Mouse (Mus musculus) intestine, embryonic 16.5 days (tissue): ENCODE measurements around the gene Grid2. TPM values are rescaled to one million over a fixed set of nuclear protein-coding genes. Genes with fewer than 3 reads are reported as not detected.

Experiments used
- ATAC-seq: fragments of 200-750 bp; cut with Nextera tagmentation; 2 replicates; pipeline ENCODE4 v1.8.0; 2017; ENCODE audit warnings: moderate TSS enrichment, moderate library complexity
- H3K27ac ChIP-seq: fragments of 300-500 bp; sonication (generic); 2 replicates; pipeline ENCODE4 v1.5.1; 2014; ENCODE audit warnings: mild to moderate bottlenecking, low read length
- H3K27me3 ChIP-seq: fragments of 300-500 bp; sonication (generic); replicated peaks from 2 replicates; pipeline ENCODE4 v1.6.1; 2014; ENCODE audit warnings: low read length, control low read depth, mixed read lengths; ENCODE audit not compliant: control insufficient read depth, insufficient read depth
- H3K36me3 ChIP-seq: fragments of 300-500 bp; sonication (generic); 2 replicates; pipeline ENCODE4 v1.6.1; 2014; ENCODE audit warnings: low read length, control low read depth; ENCODE audit not compliant: control insufficient read depth, insufficient read depth
- H3K4me1 ChIP-seq: fragments of 300-500 bp; sonication (generic); 2 replicates; pipeline ENCODE4 v1.6.1; 2014; ENCODE audit warnings: low read length, control low read depth, mixed read lengths; ENCODE audit not compliant: control insufficient read depth, insufficient read depth
- H3K4me2 ChIP-seq: fragments of 300-500 bp; sonication (generic); 2 replicates; pipeline ENCODE4 v1.6.1; 2014; ENCODE audit warnings: low read depth, low read length, control low read depth
- H3K4me3 ChIP-seq: fragments of 300-500 bp; sonication (generic); 2 replicates; pipeline ENCODE4 v1.5.1; 2014; ENCODE audit warnings: mild to moderate bottlenecking, low read length
- H3K9ac ChIP-seq: fragments of 300-500 bp; sonication (generic); 2 replicates; pipeline ENCODE4 v1.6.1; 2014; ENCODE audit warnings: low read depth, low read length
- H3K9me3 ChIP-seq: fragments of 300-500 bp; sonication (generic); 2 replicates; pipeline ENCODE4 v1.6.1; 2016; ENCODE audit warnings: low read length, control low read depth; ENCODE audit not compliant: control insufficient read depth
- WGBS: fragments of 180-500 bp; shearing (Covaris S2); extraction: QIAGEN DNeasy Blood & Tissue Kit; methylation state at CpG from one replicate; pipeline ENCODE4 v1.1.7; 2014; 5-methylcytosine and 5-hydroxymethylcytosine counted together
- polyA plus RNA-seq: library from polyadenylated mRNA; unstranded; fragments of >200 nt; fragmentation: Nextera tagmentation; extraction: Ambion mirVana; gene quantifications from 2 replicates; pipeline ENCODE4 v1.2.1, GENCODE M21; 2015

The Grid2 gene
- polyA plus RNA-seq, 1 experiment from 2014 or later = 0.43 TPM

- Histone ChIP-seq H3K4me1 (no peaks in the 10 kb centered on the region), H3K27me3 (no peaks in the 10 kb centered on the region)
These were observed 539.0 kb downstream of the Grid2 start for GRCm38 (mm10) chr6:63794679-63795078.

DNA sequence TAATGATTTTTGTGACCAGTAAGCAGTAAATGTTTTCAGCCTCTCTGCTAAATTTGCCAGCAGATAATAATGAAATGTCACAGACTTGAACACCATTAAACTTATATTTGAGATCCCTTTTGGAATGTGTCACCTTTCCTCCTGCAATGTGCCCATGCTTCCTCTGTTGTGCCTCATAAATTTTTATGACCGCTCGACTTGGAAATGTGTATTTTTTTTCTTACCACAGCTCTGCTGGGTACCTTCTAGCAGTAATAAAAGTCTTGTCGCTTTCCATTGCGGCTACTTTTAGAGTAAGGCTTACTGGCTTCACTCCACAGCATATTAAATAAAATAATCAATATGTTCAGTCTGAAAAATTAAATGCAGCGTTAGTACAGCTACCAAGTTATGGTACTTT lies 564.6 kb downstream of the Grid2 start:
- no peaks in the 10 kb centered on the region for H3K27me3 ChIP-seq
- H3K4me2 ChIP-seq = no peak overlapping the region
- no peak overlapping the region for H3K27ac ChIP-seq
- ATAC-seq = no peak
- no peaks in the 10 kb centered on the region for H3K4me1 ChIP-seq
- no peaks in the 10 kb centered on the region for H3K36me3 ChIP-seq
- no peaks in the 10 kb centered on the region for H3K9me3 ChIP-seq
- H3K9ac ChIP-seq = no peak overlapping the region
- 53% methylated on average over 5 of the region's 5 CpGs for WGBS
- no peak overlapping the region for H3K4me3 ChIP-seq

More at GRCm38 (mm10) chr6:63794679-63795078, 539.0 kb downstream of the Grid2 start:
- Histone ChIP-seq H3K27ac (no peak overlapping the region), H3K4me2 (no peak overlapping the region), H3K4me3 (no peak overlapping the region), H3K36me3 (no peaks in the 10 kb centered on the region), H3K9ac (no peak overlapping the region), H3K9me3 (no peaks in the 10 kb centered on the region)
- ATAC-seq = no peak

DNA sequence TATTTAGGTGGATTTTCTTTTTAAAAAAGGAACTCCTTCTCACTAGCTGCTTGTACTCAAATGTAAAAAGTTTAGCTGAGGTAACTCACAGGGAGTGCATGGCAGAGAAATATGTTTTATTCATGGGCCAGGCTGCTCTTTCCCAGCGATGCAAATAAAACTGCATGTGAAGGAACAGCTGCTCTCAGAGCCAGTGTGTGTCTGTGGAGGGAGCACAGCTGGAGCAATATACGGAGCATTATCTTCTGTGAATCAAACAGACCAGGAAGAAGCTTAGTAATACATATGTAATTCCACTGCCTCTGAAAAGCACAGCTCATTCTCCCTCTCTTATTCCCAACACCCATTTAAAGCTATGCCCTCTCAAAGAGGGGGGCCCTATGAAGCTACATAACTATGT lies 607.0 kb downstream of the Grid2 start:
- H3K9me3 ChIP-seq = no peaks in the 10 kb centered on the region
- no peak overlapping the region for H3K27ac ChIP-seq
- H3K4me1 ChIP-seq = no peaks in the 10 kb centered on the region
- H3K4me3 ChIP-seq = no peak overlapping the region
- no peak overlapping the region for H3K9ac ChIP-seq
- WGBS = 19% methylated on average over 2 of the region's 2 CpGs
- ATAC-seq = no peak
- H3K27me3 ChIP-seq = no peaks in the 10 kb centered on the region
- no peaks in the 10 kb centered on the region for H3K36me3 ChIP-seq
- no peak overlapping the region for H3K4me2 ChIP-seq

DNA sequence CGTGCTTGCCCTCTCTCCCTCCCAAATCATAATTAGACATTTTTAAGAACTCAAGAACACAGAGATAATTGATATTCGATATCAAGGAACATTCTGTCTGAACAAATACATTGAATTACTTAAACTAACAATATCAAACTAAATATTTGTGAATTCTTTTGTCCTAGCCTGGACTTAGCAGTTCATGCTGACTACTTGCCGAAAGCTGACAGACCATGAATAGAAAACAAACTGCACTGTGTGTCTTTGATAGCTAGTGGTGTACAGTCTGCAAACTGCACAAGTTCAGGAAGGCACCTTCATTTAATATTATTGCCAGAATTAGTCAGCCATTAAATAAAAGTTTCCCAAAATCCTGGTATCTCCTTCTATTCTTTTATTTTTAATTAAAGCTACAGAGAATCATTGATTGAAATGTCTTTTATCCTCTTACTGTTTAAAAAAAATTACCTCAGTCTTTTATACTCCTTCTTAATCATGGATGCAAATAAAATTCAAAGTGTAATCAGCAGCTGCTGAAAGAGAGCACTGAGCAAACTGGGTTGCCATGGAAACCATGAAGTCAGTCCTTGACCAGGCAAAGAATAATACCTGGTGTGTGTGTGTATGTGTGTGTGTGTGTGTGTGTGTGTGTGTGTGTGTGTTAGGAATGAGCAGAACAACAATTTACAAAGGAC lies 621.5 kb downstream of the Grid2 start:
- H3K36me3 ChIP-seq = no peaks in the 10 kb centered on the region
- no peak overlapping the region for H3K4me3 ChIP-seq
- no peaks in the 10 kb centered on the region for H3K9me3 ChIP-seq
- no peak overlapping the region for H3K27ac ChIP-seq
- no peak overlapping the region for H3K4me2 ChIP-seq
- ATAC-seq = no peak
- H3K27me3 ChIP-seq = no peaks in the 10 kb centered on the region
- 65% methylated on average over 3 of the region's 3 CpGs for WGBS
- H3K4me1 ChIP-seq = no peaks in the 10 kb centered on the region
- no peak overlapping the region for H3K9ac ChIP-seq

DNA sequence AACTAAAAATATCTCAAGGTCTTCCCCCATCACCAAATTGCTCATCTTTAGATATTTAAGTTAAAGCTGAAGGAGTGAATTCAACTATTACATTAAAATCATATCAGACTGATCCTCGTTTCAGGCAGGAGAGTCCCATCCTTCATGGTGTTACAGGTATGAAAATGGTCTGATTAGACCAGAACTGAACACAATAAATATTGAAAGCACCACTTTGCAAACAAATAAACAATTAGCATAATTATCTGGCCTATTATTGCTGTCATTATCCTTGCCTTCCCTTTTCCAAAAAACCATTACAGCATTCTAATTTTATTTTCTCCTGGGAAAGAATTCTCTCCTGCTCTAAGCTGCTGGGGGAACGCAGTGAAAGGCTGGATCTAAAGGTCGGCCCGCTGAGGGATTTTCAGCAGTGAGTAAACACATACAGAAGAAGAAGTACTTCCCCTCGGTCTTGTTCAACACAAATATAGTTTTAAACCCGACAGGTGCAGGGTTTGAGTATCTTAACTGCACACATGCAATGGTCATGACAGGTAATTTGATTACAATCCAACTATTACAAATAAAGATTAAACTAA lies 622.2 kb downstream of the Grid2 start:
- no peak for ATAC-seq
- 45% methylated on average over 6 of the region's 6 CpGs for WGBS

GRCm38 (mm10) chr6:63894714-63895113 lies 639.0 kb downstream of the Grid2 start:
- no peak overlapping the region for H3K27ac ChIP-seq
- WGBS = 69% methylated on average over 3 of the region's 3 CpGs
- H3K36me3 ChIP-seq = no peaks in the 10 kb centered on the region
- no peaks in the 10 kb centered on the region for H3K9me3 ChIP-seq
- H3K4me1 ChIP-seq = no peaks in the 10 kb centered on the region
- H3K4me3 ChIP-seq = no peak overlapping the region
- ATAC-seq = no peak
- H3K4me2 ChIP-seq = no peak overlapping the region
- H3K27me3 ChIP-seq = no peaks in the 10 kb centered on the region
- no peak overlapping the region for H3K9ac ChIP-seq

More for the DNA sequence above, 622.2 kb downstream of the Grid2 start:
- H3K4me1 ChIP-seq = no peaks in the 10 kb centered on the region
- no peak overlapping the region for H3K4me3 ChIP-seq
- H3K27ac ChIP-seq = no peak overlapping the region
- H3K9ac ChIP-seq = no peak overlapping the region
- no peaks in the 10 kb centered on the region for H3K9me3 ChIP-seq
- no peaks in the 10 kb centered on the region for H3K36me3 ChIP-seq
- no peak overlapping the region for H3K4me2 ChIP-seq
- H3K27me3 ChIP-seq = no peaks in the 10 kb centered on the region

DNA sequence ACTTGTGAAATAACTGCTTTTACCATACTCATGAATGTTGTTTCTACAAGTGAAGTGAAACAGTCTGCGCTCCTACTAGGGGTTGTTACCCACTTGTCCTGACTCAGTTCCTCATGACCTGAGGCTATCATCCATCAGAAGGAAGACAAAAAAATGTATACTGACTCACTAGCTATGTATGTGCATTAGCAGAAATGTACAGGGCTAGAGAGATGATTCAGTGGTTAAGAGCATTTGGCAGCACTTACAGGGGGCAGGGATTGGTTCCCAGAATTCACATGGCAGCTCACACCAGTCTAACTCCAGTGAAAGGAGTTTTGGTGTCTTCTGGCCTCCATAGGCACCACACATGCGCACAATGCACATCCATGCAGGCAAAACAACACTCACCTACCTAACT lies 642.5 kb downstream of the Grid2 start:
- Histone ChIP-seq H3K4me2 (no peak overlapping the region), H3K36me3 (no peaks in the 10 kb centered on the region), H3K9me3 (no peaks in the 10 kb centered on the region), H3K27ac (no peak overlapping the region), H3K27me3 (no peaks in the 10 kb centered on the region), H3K4me1 (no peaks in the 10 kb centered on the region), H3K4me3 (no peak overlapping the region), H3K9ac (no peak overlapping the region)
- no peak for ATAC-seq
- WGBS = 95% methylated on average over 2 of the region's 2 CpGs

GRCm38 (mm10) chr6:63917035-63917570 lies 661.4 kb downstream of the Grid2 start:
- no peaks in the 10 kb centered on the region for H3K4me1 ChIP-seq
- 61% methylated on average over 6 of the region's 6 CpGs for WGBS

GRCm38 (mm10) chr6:63921951-63922350 lies 666.3 kb downstream of the Grid2 start:
- ATAC-seq = no peak
- no peak overlapping the region for H3K4me2 ChIP-seq
- no peaks in the 10 kb centered on the region for H3K27me3 ChIP-seq
- H3K4me3 ChIP-seq = no peak overlapping the region
- no peaks in the 10 kb centered on the region for H3K9me3 ChIP-seq
- no peak overlapping the region for H3K9ac ChIP-seq
- H3K4me1 ChIP-seq = no peaks in the 10 kb centered on the region
- H3K27ac ChIP-seq = no peak overlapping the region
- 89% methylated on average over 6 of the region's 6 CpGs for WGBS
- H3K36me3 ChIP-seq = no peaks in the 10 kb centered on the region

More at GRCm38 (mm10) chr6:63917035-63917570, 661.4 kb downstream of the Grid2 start:
- Histone ChIP-seq H3K9ac (no peak overlapping the region), H3K36me3 (no peaks in the 10 kb centered on the region), H3K4me2 (no peak overlapping the region), H3K4me3 (no peak overlapping the region), H3K9me3 (no peaks in the 10 kb centered on the region), H3K27me3 (no peaks in the 10 kb centered on the region), H3K27ac (no peak overlapping the region)
- ATAC-seq = no peak
